Mouse (Mus musculus) G1E (cell line): ENCODE data around the gene Bdh1.

Experiments
- CTCF ChIP-seq: IDR thresholded peaks from 2 replicates; pipeline ENCODE4 v1.5.1; 2012; ENCODE audit warnings: low read depth, low read length, inconsistent platforms, mixed read lengths
- GATA1 ChIP-seq: IDR thresholded peaks from 2 replicates; pipeline ENCODE4 v1.6.1; 2012; ENCODE audit warnings: borderline replicate concordance, low read length, inconsistent platforms, mixed read lengths
- GATA2 ChIP-seq: IDR thresholded peaks from 2 replicates; pipeline ENCODE4 v1.6.1; 2012; ENCODE audit warnings: low read depth, low read length, inconsistent platforms, borderline replicate concordance
- POLR2AphosphoS5 ChIP-seq: IDR thresholded peaks from 2 replicates; pipeline ENCODE4 v1.6.1; 2012; ENCODE audit warnings: low read depth, low read length, inconsistent platforms; ENCODE audit not compliant: insufficient replicate concordance
- TAL1 ChIP-seq: conservative IDR thresholded peaks from 2 replicates; pipeline ENCODE4 v1.6.1; 2012; ENCODE audit warnings: low read depth, low read length, inconsistent platforms, mixed read lengths

- TF ChIP-seq CTCF, result no peak
- TF ChIP-seq GATA1, result no peak
- TF ChIP-seq POLR2AphosphoS5, result no peak
- TF ChIP-seq TAL1, result no peak
- TF ChIP-seq GATA2, result no peak
Observed at GRCm38 (mm10) chr16:31403971-31404370, 18.1 kb upstream of the Bdh1 start.
